In the genomic region with DNA sequence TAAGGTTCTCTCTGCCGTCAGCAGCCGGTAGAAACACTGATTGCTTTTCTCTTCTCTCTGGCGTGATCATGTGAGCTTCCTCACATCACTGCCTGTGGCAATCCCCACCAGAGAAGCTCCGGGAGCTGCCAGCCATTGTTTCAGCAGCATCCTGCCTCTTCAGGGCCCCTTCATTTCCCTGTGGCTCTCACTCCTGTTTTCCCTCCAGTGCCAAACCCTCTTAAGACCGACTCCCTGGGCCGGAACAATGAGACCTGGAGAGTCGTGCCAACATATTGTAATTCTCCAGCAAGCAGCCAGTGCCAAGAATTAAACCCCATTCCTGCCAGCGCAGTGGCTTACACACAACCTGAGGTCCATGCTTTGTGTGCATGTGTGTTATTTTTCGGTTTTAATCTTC, we compare ENCODE assay signal across 9 mouse cellular contexts.
DNase-seq lines count a peak whose midpoint lies in the region; ATAC-seq and TF ChIP-seq lines count a peak whose summit lies in the region.
"Had no signal": no experiment of that assay in that cellular context is flagged by ENCODE, and none has a peak within 500 bp of the region (broad histone marks: within the 10 kb centered on the region; RNA-seq: fewer than 3 reads in every experiment).

No protein-coding gene starts in this region.

- H3K27ac ChIP-seq in heart, embryonic 13.5 days (replicated peaks) = 0 out of 2 replicates have a peak overlapping the region, but pooled peaks have one; percentile 28
- no peak overlapping the region for H3K27ac ChIP-seq in heart, embryonic 11.5 days (ENCODE audit: low read depth, low read length)
- H3K27ac ChIP-seq in forebrain, embryonic 15.5 days (replicated peaks) = peak overlapping the region; percentile 71
- H3K27ac ChIP-seq: liver, embryonic 15.5 days had no signal

- H3K4me3 ChIP-seq in heart, embryonic 13.5 days = no peak overlapping the region
- H3K4me3 ChIP-seq in heart, embryonic 11.5 days (ENCODE audit: low read depth, low read length) = no peak overlapping the region
- no peak overlapping the region for H3K4me3 ChIP-seq in forebrain, embryonic 15.5 days
- H3K4me3 ChIP-seq: liver, embryonic 15.5 days had no signal

- H3K27me3 ChIP-seq in heart, embryonic 13.5 days (replicated peaks) = no peaks in the 10 kb centered on the region
- H3K27me3 ChIP-seq in heart, embryonic 11.5 days (ENCODE audit: control insufficient read depth, insufficient read depth, low read length) = no peaks in the 10 kb centered on the region
- no peaks in the 10 kb centered on the region for H3K27me3 ChIP-seq in forebrain, embryonic 15.5 days
- H3K27me3 ChIP-seq: liver, embryonic 15.5 days had no signal

- no peaks in the 10 kb centered on the region for H3K36me3 ChIP-seq in heart, embryonic 13.5 days
- H3K36me3 ChIP-seq in heart, embryonic 11.5 days (ENCODE audit: control insufficient read depth, insufficient read depth, low read length) = no peaks in the 10 kb centered on the region
- H3K36me3 ChIP-seq in forebrain, embryonic 15.5 days = no peaks in the 10 kb centered on the region
- H3K36me3 ChIP-seq: liver, embryonic 15.5 days had no signal

- TF ChIP-seq POLR2A in brain, embryonic 14.5 days (IDR thresholded peaks at IDR 0.05; ENCODE audit: borderline replicate concordance, extremely low read depth, insufficient read depth, insufficient read length, poor library complexity, severe bottlenecking) = no peak

- no peak overlapping the region for H3K4me2 ChIP-seq in heart, embryonic 13.5 days
- no peak overlapping the region for H3K4me2 ChIP-seq in heart, embryonic 11.5 days
- peak overlapping the region; percentile 22 for H3K4me2 ChIP-seq in forebrain, embryonic 15.5 days (replicated peaks)
- H3K4me2 ChIP-seq: liver, embryonic 15.5 days had no signal

- no peak for TF ChIP-seq CTCF in brain, embryonic 14.5 days (IDR thresholded peaks at IDR 0.05; ENCODE audit: borderline replicate concordance, extremely low read depth, insufficient read depth, insufficient read length)

- no peaks in the 10 kb centered on the region for H3K9me3 ChIP-seq in heart, embryonic 13.5 days
- H3K9me3 ChIP-seq in heart, embryonic 11.5 days (replicated peaks; ENCODE audit: control insufficient read depth, low read length) = no peaks in the 10 kb centered on the region
- no peaks in the 10 kb centered on the region for H3K9me3 ChIP-seq in forebrain, embryonic 15.5 days
- H3K9me3 ChIP-seq: liver, embryonic 15.5 days had no signal

- H3K9ac ChIP-seq in heart, embryonic 13.5 days = no peak overlapping the region
- H3K9ac ChIP-seq in heart, embryonic 11.5 days (ENCODE audit: low read depth, low read length) = no peak overlapping the region
- no peak overlapping the region; the same call in 1 of the 2 replicates for H3K9ac ChIP-seq in forebrain, embryonic 15.5 days (replicated peaks)
- H3K9ac ChIP-seq: liver, embryonic 15.5 days had no signal

- peaks cover 21% of the 10 kb centered on the region for H3K4me1 ChIP-seq in heart, embryonic 13.5 days
- no peaks in the 10 kb centered on the region for H3K4me1 ChIP-seq in heart, embryonic 11.5 days (ENCODE audit: control insufficient read depth, insufficient read depth, low read length)
- H3K4me1 ChIP-seq in forebrain, embryonic 15.5 days = peaks cover 46% of the 10 kb centered on the region
- H3K4me1 ChIP-seq: liver, embryonic 15.5 days had no signal

- intact Hi-C loops in gastrocnemius, postnatal 36 days (cut with DNase I) = no loop called here

- no peak for ATAC-seq in heart, embryonic 13.5 days (ENCODE audit: extremely low read depth, insufficient number of reproducible peaks, low FRiP score, low TSS enrichment)
- no peak for ATAC-seq in heart, embryonic 11.5 days (replicated peaks; ENCODE audit: insufficient number of reproducible peaks, low FRiP score, low TSS enrichment)
- ATAC-seq in forebrain, embryonic 15.5 days (replicated peaks) = peak; percentile 59
- no peak for ATAC-seq in megakaryocyte progenitor cell, adult 5-6 weeks (replicated peaks; ENCODE audit: poor library complexity)

- DNase-seq in brain, embryonic 14.5 days (ENCODE audit: low read depth) = peak; percentile 95
- peak; percentile 53 for DNase-seq in lung, postnatal 10 days
- no peak for DNase-seq in gastrocnemius, postnatal 36 days
- DNase-seq in left cerebral cortex, adult 18-20 months (ENCODE audit: low spot score in 2 of 2) = no peak

- WGBS in heart, embryonic 13.5 days = 47% methylated on average over 9 of the region's 9 CpGs
- 65% methylated on average over 9 of the region's 9 CpGs for WGBS in heart, embryonic 11.5 days (ENCODE audit: insufficient replicate concordance)
- 7% methylated on average over 9 of the region's 9 CpGs for WGBS in forebrain, embryonic 15.5 days

Comparison
In these comparisons a context has a peak if more than half of its experiments do, and no peak if none do; other contexts are left out.
1. DNase-seq: peak in brain, embryonic 14.5 days (single experiment) and lung, postnatal 10 days (single experiment); none in gastrocnemius, postnatal 36 days (0 of 2) and left cerebral cortex, adult 18-20 months (0 of 2).